Mouse (Mus musculus) liver, embryonic 15.5 days (tissue): Measurements from ENCODE around the gene Nol10. TPM values are rescaled to one million over a fixed set of nuclear protein-coding genes. Genes with fewer than 3 reads are reported as not detected.

Experiments
- microRNA-seq: library from miRNA; unstranded; fragments of <30 nt; microRNA quantifications from one replicate; pipeline ENCODE4, GENCODE M21; 2016
- polyA plus RNA-seq: library from polyadenylated mRNA; unstranded; fragments of >200 nt; fragmentation: Nextera tagmentation; extraction: Ambion mirVana; gene quantifications from 2 replicates; pipeline ENCODE4 v1.2.1, GENCODE M21; 2015

Nol10 gene
- polyA plus RNA-seq, 1 experiment from 2014 or later: 9.9 TPM

Small RNA genes lying within 50 kb of the gene (microRNA-seq; reads per million reads assigned to microRNA genes)
- gene Mir3066: 42.4 reads per million, percentile 44 among the genes with 10 or more reads in this experiment

Other genes with a start within 250 kb of the Nol10 start
- 0.21 and 0.29 TPM in 2 replicates for gene Kcnf1, start 171.6 kb upstream of the Nol10 start, polyA plus RNA-seq
- 225 and 228 TPM in 2 replicates for gene Pdia6, start 81.9 kb upstream of the Nol10 start, polyA plus RNA-seq
- 0.09 TPM in 1 of 2 replicates, not detected in the other for gene Atp6v1c2, start 19.1 kb upstream of the Nol10 start, polyA plus RNA-seq
- 404 and 432 TPM in 2 replicates for gene Odc1, start 196.3 kb downstream of the Nol10 start, polyA plus RNA-seq